Mouse (Mus musculus) midbrain, embryonic 15.5 days (tissue): ENCODE results near the gene Slc28a3. TPM values are rescaled to one million over a fixed set of nuclear protein-coding genes. Genes with fewer than 3 reads are reported as not detected.

ENCODE experiments used
- ATAC-seq: fragments of 200-750 bp; cut with Nextera tagmentation; replicated peaks from 2 replicates; pipeline ENCODE4 v1.8.0; 2017; ENCODE audit warnings: moderate TSS enrichment
- H3K27ac ChIP-seq: fragments of 300-500 bp; sonication (generic); 2 replicates; pipeline ENCODE4 v1.5.1; 2015; ENCODE audit warnings: mild to moderate bottlenecking, inconsistent platforms
- H3K27me3 ChIP-seq: fragments of 300-500 bp; sonication (generic); replicated peaks from 2 replicates; pipeline ENCODE4 v1.6.1; 2015; ENCODE audit warnings: inconsistent platforms
- H3K36me3 ChIP-seq: fragments of 300-500 bp; sonication (generic); replicated peaks from 2 replicates; pipeline ENCODE4 v1.6.1; 2015; ENCODE audit warnings: inconsistent platforms
- H3K4me1 ChIP-seq: fragments of 300-500 bp; sonication (generic); 2 replicates; pipeline ENCODE4 v1.6.1; 2015; ENCODE audit warnings: inconsistent platforms
- H3K4me2 ChIP-seq: fragments of 300-500 bp; sonication (generic); 2 replicates; pipeline ENCODE4 v1.6.1; 2015; ENCODE audit warnings: inconsistent platforms, mild to moderate bottlenecking, moderate library complexity
- H3K4me3 ChIP-seq: fragments of 300-500 bp; sonication (generic); 2 replicates; pipeline ENCODE4 v1.5.1; 2015; ENCODE audit warnings: mild to moderate bottlenecking, inconsistent platforms
- H3K9ac ChIP-seq: fragments of 300-500 bp; sonication (generic); 2 replicates; pipeline ENCODE4 v1.6.1; 2015; ENCODE audit warnings: mild to moderate bottlenecking, inconsistent platforms
- H3K9me3 ChIP-seq: fragments of 300-500 bp; sonication (generic); 2 replicates; pipeline ENCODE4 v1.6.1; 2016; ENCODE audit warnings: inconsistent platforms
- WGBS: fragments of 180-500 bp; shearing (Covaris S2); methylation state at CpG from one replicate; pipeline ENCODE4 v1.1.7; 2015; ENCODE audit warnings: mixed read lengths; 5-methylcytosine and 5-hydroxymethylcytosine counted together
- polyA plus RNA-seq: library from polyadenylated mRNA; unstranded; fragments of >200 nt; fragmentation: Nextera tagmentation; extraction: Ambion mirVana; gene quantifications from 2 replicates; pipeline ENCODE4 v1.2.1, GENCODE M21; 2015

Gene Slc28a3
- polyA plus RNA-seq, 1 experiment from 2014 or later, result 0.05 TPM

DNA sequence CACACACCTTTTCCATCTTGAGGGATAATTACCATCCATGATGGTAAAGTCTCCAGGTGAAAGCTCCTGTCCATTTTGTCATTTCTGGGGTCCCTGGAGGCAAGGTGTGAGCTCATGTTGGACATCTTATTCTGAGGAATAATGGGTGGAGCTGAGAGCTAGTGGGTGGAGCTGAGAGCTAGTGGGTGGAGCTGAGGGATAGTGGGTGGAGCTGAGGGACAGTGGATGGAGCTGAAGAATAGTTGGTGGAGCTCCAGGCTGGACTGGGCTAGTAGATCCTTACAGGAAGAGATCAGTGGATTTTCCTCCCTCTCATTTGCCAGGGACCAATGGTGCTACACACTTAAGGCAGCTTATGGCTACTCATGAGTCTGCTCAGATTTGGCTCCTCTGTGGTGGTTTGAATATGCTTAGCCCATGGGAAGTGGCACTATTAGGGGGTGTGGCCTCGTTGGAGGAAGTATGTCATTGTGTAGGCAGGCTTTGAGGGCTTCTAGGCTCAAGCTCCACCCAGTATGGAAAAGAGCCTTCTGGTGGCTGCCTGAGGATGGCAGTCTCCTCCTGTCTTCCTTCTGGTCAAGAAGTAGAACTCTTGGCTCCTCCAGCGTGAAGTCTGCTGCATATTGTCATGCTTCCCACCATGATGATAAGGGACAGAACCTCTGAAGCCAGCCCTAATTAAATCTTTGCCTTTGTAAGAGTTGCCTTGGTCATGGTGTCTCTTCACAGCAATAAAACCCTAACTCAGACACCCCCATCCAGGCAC lies 74.0 kb downstream of the Slc28a3 start:
- ATAC-seq, result no peak
- WGBS, result 81% methylated on average over 2 of the region's 2 CpGs
- no peaks in the 10 kb centered on the region for H3K9me3 ChIP-seq
- no peaks in the 10 kb centered on the region for H3K27me3 ChIP-seq
- no peak overlapping the region for H3K4me2 ChIP-seq
- H3K4me1 ChIP-seq, result peaks cover 5% of the 10 kb centered on the region; the same call in 1 of the 2 replicates
- no peak overlapping the region for H3K9ac ChIP-seq
- no peak overlapping the region for H3K4me3 ChIP-seq
- no peaks in the 10 kb centered on the region for H3K36me3 ChIP-seq
- H3K27ac ChIP-seq, result no peak overlapping the region

DNA sequence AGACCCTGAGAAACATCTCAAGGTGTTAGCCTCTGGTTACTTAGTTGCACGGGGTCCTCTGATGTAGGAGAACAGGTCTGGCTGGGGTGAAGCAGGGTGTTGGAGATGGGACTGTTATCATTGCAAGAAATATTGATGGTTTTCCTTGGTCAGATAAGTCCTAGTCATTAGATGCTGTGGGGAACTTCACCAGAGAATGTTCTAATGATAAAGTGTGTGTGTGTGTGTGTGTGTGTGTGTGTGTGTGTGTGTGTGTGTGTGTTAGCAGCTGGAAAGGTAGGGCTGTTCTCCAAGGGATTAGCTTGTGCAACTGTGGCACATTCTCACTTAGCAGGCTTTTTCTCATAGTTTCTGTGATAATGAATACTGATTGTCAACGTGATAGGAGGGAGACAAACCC lies 75.4 kb downstream of the Slc28a3 start:
- Histone ChIP-seq H3K27me3 (no peaks in the 10 kb centered on the region), H3K36me3 (no peaks in the 10 kb centered on the region), H3K9ac (no peak overlapping the region), H3K4me1 (peaks cover 5% of the 10 kb centered on the region; the same call in 1 of the 2 replicates), H3K27ac (no peak overlapping the region), H3K4me3 (no peak overlapping the region), H3K4me2 (no peak overlapping the region), H3K9me3 (no peaks in the 10 kb centered on the region)
- ATAC-seq, result no peak
- WGBS, result 81% methylated on average over 2 of the region's 2 CpGs

DNA sequence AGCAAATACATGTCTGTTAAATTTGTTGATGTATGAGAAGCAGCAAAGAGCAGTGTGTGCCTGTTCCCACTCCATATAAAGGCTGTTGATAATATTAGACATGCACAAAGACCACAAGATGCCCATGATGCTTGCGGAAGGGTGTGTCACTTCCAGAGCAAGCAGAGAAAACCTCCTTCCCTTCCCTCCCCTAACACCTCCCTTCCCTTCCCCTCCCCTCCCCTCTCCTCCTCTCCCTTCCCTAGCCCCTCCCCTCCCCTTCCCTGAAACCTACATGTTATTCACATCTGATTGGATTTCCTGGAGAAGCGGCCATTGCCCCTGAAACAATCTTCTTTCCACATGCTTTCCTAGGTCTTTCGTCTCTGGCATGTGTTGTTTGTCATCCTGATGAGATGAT lies 75.8 kb downstream of the Slc28a3 start:
- Histone ChIP-seq H3K4me2 (no peak overlapping the region), H3K9me3 (no peaks in the 10 kb centered on the region), H3K36me3 (no peaks in the 10 kb centered on the region), H3K27ac (no peak overlapping the region), H3K9ac (no peak overlapping the region), H3K27me3 (no peaks in the 10 kb centered on the region), H3K4me1 (peaks cover 3% of the 10 kb centered on the region; the same call in 1 of the 2 replicates), H3K4me3 (no peak overlapping the region)
- 87% methylated on average over 3 of the region's 3 CpGs for WGBS
- ATAC-seq, result no peak

DNA sequence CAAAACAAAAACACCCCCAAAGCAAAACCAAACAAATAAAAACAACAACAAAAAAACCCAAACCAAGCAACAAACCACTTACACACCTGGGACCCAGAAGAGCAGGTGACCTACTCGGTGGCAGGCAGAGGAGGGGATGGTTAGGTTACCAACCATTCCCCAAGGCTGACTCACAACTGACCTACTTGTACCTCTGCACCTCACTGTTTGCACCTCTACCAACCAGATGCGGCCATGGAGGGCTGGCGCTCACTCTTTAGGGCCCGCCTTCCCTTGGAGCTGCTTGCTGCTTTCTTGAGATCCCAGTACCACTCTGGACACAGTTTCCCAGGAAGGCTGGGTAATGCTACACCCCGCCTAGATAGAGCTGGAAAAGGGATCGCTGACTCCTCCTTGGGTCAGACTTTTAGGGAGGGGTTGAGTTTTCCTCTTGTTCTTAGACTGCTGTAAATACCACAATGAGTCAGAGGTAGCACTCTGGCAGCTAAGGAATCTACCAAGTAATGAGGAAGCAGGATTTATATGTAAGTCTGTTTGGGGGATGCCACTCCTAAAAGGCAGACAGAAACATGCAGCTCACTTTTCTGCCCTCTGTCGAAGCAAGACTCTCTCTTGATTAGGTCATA lies 76.3 kb downstream of the Slc28a3 start:
- Histone ChIP-seq H3K9me3 (no peaks in the 10 kb centered on the region), H3K4me2 (no peak overlapping the region), H3K27ac (no peak overlapping the region), H3K4me1 (no peaks in the 10 kb centered on the region), H3K4me3 (no peak overlapping the region), H3K27me3 (no peaks in the 10 kb centered on the region), H3K36me3 (no peaks in the 10 kb centered on the region), H3K9ac (no peak overlapping the region)
- ATAC-seq, result no peak
- WGBS, result 80% methylated on average over 7 of the region's 7 CpGs

DNA sequence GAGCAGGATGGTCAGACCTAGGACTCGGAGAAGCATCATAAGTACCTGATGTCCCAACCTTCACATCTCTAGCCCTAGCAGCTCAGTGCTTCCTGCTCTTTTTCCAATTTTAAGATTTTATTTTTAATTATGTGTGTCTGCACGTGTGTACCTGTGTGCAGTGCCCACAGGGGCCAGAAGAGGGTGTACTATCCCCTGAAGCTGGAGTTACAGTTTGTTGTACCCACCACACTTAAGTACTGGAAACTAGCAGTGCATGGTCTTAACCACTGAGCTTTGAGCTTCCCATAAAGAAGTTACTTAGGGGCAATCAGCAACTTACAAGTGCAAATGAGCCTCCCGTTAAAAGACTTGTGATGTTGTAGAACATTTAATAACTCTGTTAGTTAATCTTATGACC lies 86.1 kb downstream of the Slc28a3 start:
- 96% methylated on average over 3 of the region's 3 CpGs for WGBS
- no peak overlapping the region for H3K9ac ChIP-seq
- H3K36me3 ChIP-seq, result no peaks in the 10 kb centered on the region
- H3K4me3 ChIP-seq, result no peak overlapping the region
- H3K9me3 ChIP-seq, result no peaks in the 10 kb centered on the region
- no peak overlapping the region for H3K4me2 ChIP-seq
- ATAC-seq, result no peak
- H3K27me3 ChIP-seq, result no peaks in the 10 kb centered on the region
- H3K27ac ChIP-seq, result no peak overlapping the region
- no peaks in the 10 kb centered on the region for H3K4me1 ChIP-seq

DNA sequence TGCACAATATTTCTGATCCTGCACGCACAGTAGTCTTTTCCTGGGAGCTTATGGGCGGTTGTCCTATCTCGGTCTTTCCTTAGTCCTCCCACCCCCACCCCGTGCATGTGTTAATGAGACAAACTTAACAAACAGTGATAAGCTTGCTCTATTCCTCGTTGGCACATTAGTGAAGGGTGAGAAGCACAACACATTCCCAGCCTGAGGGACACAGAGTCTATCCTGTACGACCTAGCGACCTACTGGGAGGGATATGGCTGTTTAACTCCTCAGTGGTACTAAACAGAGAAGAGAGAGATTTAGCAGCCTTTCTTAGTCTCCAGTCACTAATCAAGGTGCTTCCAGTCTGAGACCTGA lies 86.9 kb downstream of the Slc28a3 start:
- Histone ChIP-seq H3K27ac (no peak overlapping the region), H3K27me3 (no peaks in the 10 kb centered on the region), H3K4me2 (no peak overlapping the region), H3K4me3 (no peak overlapping the region), H3K4me1 (no peaks in the 10 kb centered on the region), H3K9me3 (no peaks in the 10 kb centered on the region), H3K36me3 (no peaks in the 10 kb centered on the region), H3K9ac (no peak overlapping the region)
- no peak for ATAC-seq
- WGBS, result 77% methylated on average over 7 of the region's 7 CpGs

DNA sequence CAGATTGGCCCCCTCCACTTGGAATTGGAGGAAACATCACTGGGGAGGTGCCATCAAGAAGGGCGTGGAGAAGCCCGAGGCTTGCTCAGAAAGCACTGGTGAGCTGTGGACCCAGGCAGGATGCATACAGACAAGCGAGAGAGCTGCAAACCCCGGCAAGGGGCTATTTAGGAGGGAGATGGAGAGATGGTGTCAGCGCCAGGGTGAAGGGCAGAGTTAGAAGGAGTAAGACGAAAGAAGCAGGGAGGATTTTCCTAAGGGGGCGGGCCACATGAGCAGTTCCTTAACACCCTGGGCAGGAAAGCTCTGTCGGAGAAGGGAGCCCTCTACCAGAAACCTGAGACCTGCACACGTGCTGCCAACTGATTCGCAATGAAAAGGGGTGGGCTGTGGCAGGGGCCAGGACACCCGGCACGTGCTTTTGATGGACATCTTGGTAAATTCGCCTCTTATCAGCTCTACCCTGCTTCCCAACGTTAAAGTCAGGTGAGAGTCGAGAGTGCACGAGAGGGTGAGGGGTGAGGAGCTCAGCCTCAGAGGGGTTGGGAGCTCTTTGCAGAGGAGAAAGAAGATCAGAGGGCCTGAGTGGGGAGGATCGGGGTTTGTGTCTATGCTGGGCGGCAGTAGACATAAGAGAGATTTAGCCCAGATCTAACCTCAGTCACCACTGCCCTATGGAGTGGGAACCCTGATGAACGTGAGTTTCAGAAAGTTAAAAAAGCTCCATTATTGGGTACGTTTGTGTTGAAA lies 87.5 kb downstream of the Slc28a3 start:
- no peak for ATAC-seq
- WGBS, result 29% methylated on average over 20 of the region's 20 CpGs
- Histone ChIP-seq H3K4me1 (no peaks in the 10 kb centered on the region), H3K9me3 (no peaks in the 10 kb centered on the region), H3K36me3 (no peaks in the 10 kb centered on the region), H3K4me3 (no peak overlapping the region), H3K9ac (no peak overlapping the region), H3K4me2 (no peak overlapping the region; the same call in 1 of the 2 replicates), H3K27ac (no peak overlapping the region), H3K27me3 (no peaks in the 10 kb centered on the region)

DNA sequence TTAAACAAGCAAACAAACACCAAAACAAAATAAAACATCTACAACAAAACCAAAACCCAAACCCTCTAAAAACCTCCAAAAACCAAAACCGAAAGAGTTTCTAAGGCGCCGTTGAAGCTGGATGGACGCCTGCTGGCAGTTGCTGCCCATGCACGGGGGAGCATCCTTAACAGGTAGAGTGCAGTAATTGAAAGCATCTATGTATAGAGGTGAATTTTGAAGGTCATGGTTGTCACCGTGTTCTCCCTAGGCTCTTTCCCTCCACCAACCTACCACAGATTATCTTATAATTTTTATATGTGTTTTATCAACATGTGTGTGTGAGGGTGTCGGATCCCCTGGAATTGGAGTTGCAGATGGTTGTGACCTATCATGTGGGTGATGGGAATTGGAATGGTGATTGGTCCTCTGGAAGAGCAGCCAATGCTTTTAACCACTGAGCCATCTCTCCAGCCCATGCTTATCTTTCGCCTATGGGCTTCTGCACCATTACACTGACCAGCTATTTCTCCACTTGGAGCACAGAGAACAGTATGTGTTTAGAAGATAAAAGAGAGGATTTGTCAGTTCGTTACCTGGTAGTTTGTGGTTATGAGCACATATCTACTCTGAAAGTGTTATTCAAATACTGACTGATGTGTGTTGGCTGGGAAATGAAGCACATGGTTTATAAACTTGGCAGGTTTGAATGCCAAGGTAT lies 89.2 kb downstream of the Slc28a3 start:
- Histone ChIP-seq H3K36me3 (no peaks in the 10 kb centered on the region), H3K9me3 (no peaks in the 10 kb centered on the region), H3K27ac (no peak overlapping the region), H3K4me1 (no peaks in the 10 kb centered on the region), H3K4me3 (no peak overlapping the region), H3K9ac (no peak overlapping the region), H3K27me3 (no peaks in the 10 kb centered on the region), H3K4me2 (no peak overlapping the region)
- no peak for ATAC-seq
- 91% methylated on average over 9 of the region's 9 CpGs for WGBS

DNA sequence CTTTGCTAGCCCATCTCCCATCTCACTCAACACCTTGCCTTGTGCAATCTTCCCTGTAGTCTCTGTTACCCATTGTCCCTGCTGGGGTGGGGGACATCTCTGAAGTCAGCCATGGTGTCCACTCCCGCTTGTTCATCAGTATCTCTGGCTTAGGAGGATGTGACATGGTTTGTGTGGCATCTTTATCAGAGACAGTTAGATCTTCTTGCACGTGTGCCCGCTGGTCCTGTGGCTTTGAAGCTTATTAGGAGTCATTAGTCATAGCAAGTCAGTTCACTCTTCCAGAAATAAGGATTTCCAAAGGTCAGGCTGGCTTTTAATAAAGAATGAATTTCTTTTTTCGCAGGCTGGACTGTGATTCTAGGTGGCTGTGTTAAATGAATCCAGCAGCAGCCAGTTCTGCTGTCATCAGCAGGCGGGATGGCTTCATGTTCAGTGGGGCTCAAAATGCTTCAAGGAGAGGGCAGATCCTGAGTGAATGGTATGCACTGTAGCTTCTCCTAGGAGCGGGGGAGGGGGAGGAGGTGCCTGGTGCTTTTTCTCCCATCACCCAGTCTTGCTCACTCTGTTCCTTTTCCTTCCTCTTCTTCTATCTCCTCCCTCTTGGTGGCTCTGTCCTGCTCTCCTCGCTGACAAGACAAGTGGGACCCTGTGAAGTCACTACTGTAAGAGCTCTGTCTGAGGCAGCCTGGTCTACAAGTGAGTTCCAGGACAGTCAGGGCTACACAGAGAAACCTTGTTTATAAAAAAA lies 89.9 kb downstream of the Slc28a3 start:
- H3K27ac ChIP-seq, result no peak overlapping the region
- 64% methylated on average over 7 of the region's 7 CpGs for WGBS
- no peaks in the 10 kb centered on the region for H3K27me3 ChIP-seq
- no peak overlapping the region for H3K4me2 ChIP-seq
- no peak overlapping the region for H3K4me3 ChIP-seq
- no peaks in the 10 kb centered on the region for H3K4me1 ChIP-seq
- ATAC-seq, result no peak
- no peak overlapping the region for H3K9ac ChIP-seq
- no peaks in the 10 kb centered on the region for H3K9me3 ChIP-seq
- H3K36me3 ChIP-seq, result no peaks in the 10 kb centered on the region

DNA sequence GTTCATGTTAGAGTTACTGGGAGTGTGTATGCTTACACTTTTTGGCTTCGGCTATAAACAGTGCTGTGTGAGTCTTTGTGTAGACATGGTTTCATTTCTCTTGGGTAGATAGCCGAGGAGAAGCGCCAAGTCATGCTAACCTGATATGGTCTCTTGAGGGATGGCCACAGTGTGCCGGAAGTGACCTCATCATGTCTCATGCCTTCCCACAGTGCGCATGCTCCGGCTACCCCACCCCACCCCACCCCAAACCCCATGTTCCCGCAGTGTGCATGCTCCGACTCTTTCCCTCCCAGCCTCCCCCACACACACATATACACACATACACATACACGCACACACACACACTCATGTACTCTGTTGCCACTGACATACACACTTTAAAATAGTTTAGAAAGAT lies 90.6 kb downstream of the Slc28a3 start:
- no peak for ATAC-seq
- H3K4me3 ChIP-seq, result no peak overlapping the region
- H3K27me3 ChIP-seq, result no peaks in the 10 kb centered on the region
- no peaks in the 10 kb centered on the region for H3K9me3 ChIP-seq
- no peaks in the 10 kb centered on the region for H3K36me3 ChIP-seq
- no peak overlapping the region for H3K9ac ChIP-seq
- 91% methylated on average over 9 of the region's 9 CpGs for WGBS
- H3K4me1 ChIP-seq, result no peaks in the 10 kb centered on the region
- no peak overlapping the region for H3K4me2 ChIP-seq
- no peak overlapping the region for H3K27ac ChIP-seq

DNA sequence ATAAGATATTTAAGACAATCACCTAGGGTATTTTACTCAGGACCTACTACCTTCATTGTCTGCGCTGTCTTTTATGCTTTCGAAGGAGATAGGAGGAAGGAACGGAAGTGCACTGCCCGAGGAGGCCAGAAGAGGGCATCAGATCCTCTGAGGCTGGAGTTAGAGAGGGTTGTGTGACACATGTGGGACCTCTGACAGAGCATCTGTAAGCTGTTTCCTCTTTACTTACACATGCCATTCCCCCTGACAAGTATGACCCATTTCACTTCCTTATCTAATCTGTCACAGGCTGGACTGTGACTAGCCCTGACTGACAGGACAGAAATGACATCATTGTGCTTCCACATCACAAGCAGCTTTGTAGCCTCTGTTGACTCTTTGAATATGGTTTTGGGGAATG lies 94.4 kb downstream of the Slc28a3 start:
- Histone ChIP-seq H3K4me3 (no peak overlapping the region), H3K27ac (no peak overlapping the region), H3K4me1 (no peaks in the 10 kb centered on the region), H3K36me3 (no peaks in the 10 kb centered on the region), H3K9ac (no peak overlapping the region), H3K4me2 (no peak overlapping the region), H3K9me3 (no peaks in the 10 kb centered on the region), H3K27me3 (no peaks in the 10 kb centered on the region)
- no peak for ATAC-seq
- 95% methylated on average over 4 of the region's 4 CpGs for WGBS

DNA sequence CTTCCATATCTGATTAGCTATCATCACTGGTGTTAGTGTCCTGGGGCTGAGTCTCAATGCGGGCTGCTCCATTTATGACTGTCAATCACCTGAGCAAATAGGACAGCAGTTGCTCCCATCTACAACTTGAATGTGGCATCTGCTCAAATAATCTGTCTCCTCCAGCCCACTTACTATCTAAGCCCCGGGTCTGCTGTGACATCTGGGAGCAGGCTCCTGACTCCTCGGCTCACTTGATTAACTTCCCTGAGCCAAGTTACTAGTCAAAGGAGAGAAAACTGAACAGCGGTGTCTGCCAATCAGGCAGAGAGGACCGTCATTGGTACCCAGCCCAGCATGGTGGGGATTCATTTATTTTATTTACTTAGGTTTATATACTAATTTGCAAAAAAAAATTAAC lies 95.0 kb downstream of the Slc28a3 start:
- ATAC-seq, result no peak
- Histone ChIP-seq H3K4me3 (no peak overlapping the region), H3K9ac (no peak overlapping the region), H3K9me3 (no peaks in the 10 kb centered on the region), H3K36me3 (no peaks in the 10 kb centered on the region), H3K27ac (no peak overlapping the region), H3K27me3 (no peaks in the 10 kb centered on the region), H3K4me1 (no peaks in the 10 kb centered on the region), H3K4me2 (no peak overlapping the region)
- WGBS, result 74% methylated on average over 5 of the region's 5 CpGs
